Mouse (Mus musculus) layer of hippocampus, postnatal 10 days (tissue): ENCODE results near the gene Trp53inp2. TPM values are rescaled to one million over a fixed set of nuclear protein-coding genes. Genes with fewer than 3 reads are reported as not detected.

Source experiments
- DNase-seq, 2 experiments: peaks; one replicate each; pipeline ENCODE4 v3.0.0; 2021; ENCODE audit warnings: low spot score in 2 of 2
- long read RNA-seq: library from polyadenylated mRNA; stranded (forward); transcript quantifications from one replicate; pipeline ENCODE4 v2.0.0, GENCODE M21; 2023
- total RNA-seq, 2 experiments: library from RNA; stranded (reverse); gene quantifications; 2 replicates each; pipeline ENCODE4 v1.2.3; 2021

Gene Trp53inp2
- total RNA-seq = 100 to 1,000 TPM; 189 to 198 TPM
- long read RNA-seq, transcript Trp53inp2-201 (4 exons, 3,979 nt) = major isoform, 11 of 61 reads
- long read RNA-seq, partial matches to known transcripts = 0 of 61 reads
- long read RNA-seq, other reads (novel, unspliced or antisense) = 49 of 61 reads

- no peak for DNase-seq
These were observed at the start of gene Trp53inp2 for GRCm38 (mm10) chr2:155380261-155381059. Trp53inp2 (plus strand) TSS chr2:155381059.

- no peak for DNase-seq
These were observed 49.5 kb upstream of the Trp53inp2 start for GRCm38 (mm10) chr2:155331351-155331750.

- no peak for DNase-seq
These were observed 47.4 kb upstream of the Trp53inp2 start for GRCm38 (mm10) chr2:155333421-155333820.

GRCm38 (mm10) chr2:155335231-155335630 lies 45.6 kb upstream of the Trp53inp2 start:
- DNase-seq = no peak

GRCm38 (mm10) chr2:155336254-155336653 lies 44.6 kb upstream of the Trp53inp2 start:
- DNase-seq = no peak

GRCm38 (mm10) chr2:155340166-155340565 lies 40.7 kb upstream of the Trp53inp2 start:
- no peak for DNase-seq

GRCm38 (mm10) chr2:155346670-155347069 lies 34.2 kb upstream of the Trp53inp2 start:
- DNase-seq = no peak

GRCm38 (mm10) chr2:155354402-155354801 lies 26.5 kb upstream of the Trp53inp2 start:
- no peak for DNase-seq

GRCm38 (mm10) chr2:155356971-155357591 lies 23.8 kb upstream of the Trp53inp2 start, which contains the start of gene Pigu:
Pigu (minus strand) TSS chr2:155357430.
- peak; percentile 90 to 93 for DNase-seq

GRCm38 (mm10) chr2:155357686-155358399 lies 23.0 kb upstream of the Trp53inp2 start:
- peak in 1 of 2 experiments; percentile 20 for DNase-seq

- no peak for DNase-seq
These were observed 13.1 kb upstream of the Trp53inp2 start for GRCm38 (mm10) chr2:155367635-155368284.

GRCm38 (mm10) chr2:155369333-155369883 lies 11.5 kb upstream of the Trp53inp2 start:
- peak; percentile 33 to 46 for DNase-seq

GRCm38 (mm10) chr2:155372451-155372850 lies 8.4 kb upstream of the Trp53inp2 start:
- DNase-seq = no peak

GRCm38 (mm10) chr2:155373302-155373701 lies 7.6 kb upstream of the Trp53inp2 start:
- DNase-seq = no peak

- DNase-seq = no peak
These were observed 7.0 kb upstream of the Trp53inp2 start for GRCm38 (mm10) chr2:155373886-155374285.

GRCm38 (mm10) chr2:155374521-155374920 lies 6.3 kb upstream of the Trp53inp2 start:
- no peak for DNase-seq

GRCm38 (mm10) chr2:155376191-155376590 lies 4.7 kb upstream of the Trp53inp2 start:
- no peak for DNase-seq

GRCm38 (mm10) chr2:155381060-155381437 lies 190 bp downstream of the Trp53inp2 start:
- DNase-seq = peak in 1 of 2 experiments; percentile 14

- peak; percentile 98 to 99 for DNase-seq
These were observed 928 bp downstream of the Trp53inp2 start for GRCm38 (mm10) chr2:155381643-155382331.

GRCm38 (mm10) chr2:155382332-155382700 lies 1.5 kb downstream of the Trp53inp2 start:
- no peak for DNase-seq
